Mouse (Mus musculus) CD4-positive, CD25-positive, alpha-beta regulatory T cell (primary cell): Measurements from ENCODE around the gene Olfr847. TPM values are rescaled to one million over a fixed set of nuclear protein-coding genes. Genes with fewer than 3 reads are reported as not detected.

Experiments
- polyA plus RNA-seq: library from polyadenylated mRNA; unstranded; fragments of 100-300 nt; shearing (Covaris generic); gene quantifications from one replicate; pipeline ENCODE4 v1.2.1, GENCODE M21; 2017

The Olfr847 gene
- not detected for polyA plus RNA-seq

DNA sequence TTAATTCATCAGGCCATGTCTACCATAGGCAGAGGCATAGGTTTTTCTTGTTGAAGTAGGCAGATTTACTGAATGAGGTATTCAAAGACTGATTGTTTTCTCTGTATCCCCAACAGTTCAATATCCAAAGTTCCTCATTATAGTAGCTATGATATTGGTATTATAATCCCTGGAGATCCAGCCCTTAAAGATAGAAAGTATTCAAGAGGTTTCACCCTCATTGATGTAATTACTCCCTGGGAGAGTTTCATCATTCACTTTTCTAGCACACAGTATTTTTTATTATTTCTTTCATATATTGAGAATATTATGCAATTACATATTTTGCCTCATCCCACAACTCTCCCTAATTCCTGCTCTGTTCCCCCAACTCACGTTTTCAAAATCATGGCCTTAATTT is at the start of gene Olfr847:
TSS of gene Olfr847 (minus strand) at position 101 of the 400 bp plus-strand sequence.

GRCm38 (mm10) chr9:19363905-19364304 is 14.6 kb downstream of the Olfr847 start, which contains the start of gene Olfr846:
Gene Olfr846 (minus strand): TSS chr9:19364005.

DNA sequence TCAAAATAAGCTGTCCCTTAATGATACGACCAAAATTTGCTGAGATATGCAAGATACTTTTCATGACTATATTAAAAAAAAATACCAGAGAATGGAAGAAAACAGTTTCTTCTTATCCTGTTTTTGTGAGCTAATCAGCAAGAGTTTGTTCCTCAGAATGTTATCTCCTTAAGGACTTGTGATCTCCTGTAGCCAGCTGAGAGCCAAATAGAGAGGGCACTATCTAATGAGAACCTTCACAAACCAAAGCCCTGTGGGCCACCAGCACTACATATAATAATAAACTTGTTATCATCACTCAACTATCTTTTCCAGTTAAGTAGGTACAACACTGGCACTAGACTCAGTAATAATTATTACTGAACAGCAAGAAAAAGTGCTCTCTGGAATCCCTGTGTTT is 42.3 kb downstream of the Olfr847 start, which contains the start of gene Olfr845:
TSS of gene Olfr845 (plus strand) at position 301 of the 400 bp plus-strand sequence.

Other genes with a start within 250 kb of the Olfr847 start
- gene Olfr837, start 242.4 kb downstream of the Olfr847 start, polyA plus RNA-seq = not detected
- 0.05 TPM for gene Olfr839-ps1, start 201.4 kb downstream of the Olfr847 start, polyA plus RNA-seq
- 0.04 TPM for gene Olfr843, start 126.7 kb downstream of the Olfr847 start, polyA plus RNA-seq
- not detected for gene Olfr844, start 62.3 kb downstream of the Olfr847 start, polyA plus RNA-seq
- gene Olfr845, start 42.2 kb downstream of the Olfr847 start, polyA plus RNA-seq = not detected
- gene Olfr846, start 14.7 kb downstream of the Olfr847 start, polyA plus RNA-seq = not detected
- not detected for gene Olfr849, start 61.6 kb upstream of the Olfr847 start, polyA plus RNA-seq
- gene Olfr850, start 99.6 kb upstream of the Olfr847 start, polyA plus RNA-seq = not detected
- gene Olfr851, start 114.6 kb upstream of the Olfr847 start, polyA plus RNA-seq = not detected
- not detected for gene Olfr853, start 162.4 kb upstream of the Olfr847 start, polyA plus RNA-seq
- gene Olfr854, start 188.7 kb upstream of the Olfr847 start, polyA plus RNA-seq = not detected
- not detected for gene Olfr855, start 203.9 kb upstream of the Olfr847 start, polyA plus RNA-seq
- gene Zfp317, start 243.4 kb upstream of the Olfr847 start, polyA plus RNA-seq = 33.6 TPM